Mouse (Mus musculus) liver, embryonic 14.5 days (tissue): Measurements from ENCODE around the gene Creb5. TPM values are rescaled to one million over a fixed set of nuclear protein-coding genes. Genes with fewer than 3 reads are reported as not detected.

Experiments used
- ATAC-seq: fragments of 200-750 bp; cut with Nextera tagmentation; 2 replicates; pipeline ENCODE4 v1.8.0; 2017; ENCODE audit warnings: moderate number of reproducible peaks, mild to moderate bottlenecking, moderate library complexity; ENCODE audit not compliant: insufficient read depth
- DNase-seq, 3 experiments: peaks; one replicate each; pipeline ENCODE4 v3.0.0-alpha.2; 2012 to 2013; ENCODE audit warnings: low read depth in 3 of 3, low spot score in 3 of 3
- H3K27ac ChIP-seq: fragments of 300-500 bp; sonication (generic); 2 replicates; pipeline ENCODE4 v1.5.1; 2014; ENCODE audit warnings: moderate library complexity, mild to moderate bottlenecking, control low read depth, inconsistent platforms
- H3K27me3 ChIP-seq: fragments of 300-500 bp; sonication (generic); 2 replicates; pipeline ENCODE4 v1.6.1; 2014; ENCODE audit warnings: mild to moderate bottlenecking, low read length, moderate library complexity; ENCODE audit not compliant: control insufficient read depth, insufficient read depth
- H3K36me3 ChIP-seq: fragments of 300-500 bp; sonication (generic); replicated peaks from 2 replicates; pipeline ENCODE4 v1.6.1; 2014; ENCODE audit warnings: low read depth; ENCODE audit not compliant: control insufficient read depth, insufficient read depth
- H3K4me1 ChIP-seq, 2 experiments: fragments of 200-500 bp in 1 of 2; fragments of 300-500 bp in 1 of 2; sonication (generic) in 1 of 2; replicated peaks; 2 replicates each; pipeline ENCODE4 v1.6.1; 2012 to 2014; ENCODE audit warnings: antibody characterized with exemption in 1 of 2, inconsistent platforms in 1 of 2, low read length in 1 of 2; ENCODE audit not compliant: control insufficient read depth in 2 of 2, insufficient read depth in 2 of 2
- H3K4me2 ChIP-seq: fragments of 300-500 bp; sonication (generic); 2 replicates; pipeline ENCODE4 v1.6.1; 2014; ENCODE audit warnings: low read depth, mild to moderate bottlenecking, control low read depth, moderate library complexity
- H3K4me3 ChIP-seq, 2 experiments: fragments of 200-500 bp in 1 of 2; fragments of 300-500 bp in 1 of 2; sonication (generic) in 1 of 2; 2 replicates each; pipeline ENCODE4 v1.5.1; 2012 to 2014; ENCODE audit warnings: low read depth in 2 of 2, low read length in 2 of 2, mild to moderate bottlenecking in 2 of 2, control low read depth in 1 of 2, inconsistent platforms in 1 of 2, moderate library complexity in 1 of 2; ENCODE audit not compliant: insufficient read depth in 1 of 2
- H3K9ac ChIP-seq: fragments of 300-500 bp; sonication (generic); replicated peaks from 2 replicates; pipeline ENCODE4 v1.6.1; 2014; ENCODE audit warnings: mild to moderate bottlenecking, control low read depth, moderate library complexity
- H3K9me3 ChIP-seq: fragments of 300-500 bp; sonication (generic); 2 replicates; pipeline ENCODE4 v1.6.1; 2016; ENCODE audit warnings: low read length, mixed read lengths; ENCODE audit not compliant: control insufficient read depth
- CTCF ChIP-seq: IDR thresholded peaks from 2 replicates; pipeline ENCODE4 v1.5.1; 2016; ENCODE audit warnings: antibody characterized with exemption, low read depth, control low read depth
- EP300 ChIP-seq: IDR thresholded peaks from 2 replicates; pipeline ENCODE4 v1.6.1; 2016; ENCODE audit warnings: antibody characterized with exemption, low read depth
- WGBS: fragments of 180-500 bp; shearing (Covaris S2); extraction: QIAGEN DNeasy Blood & Tissue Kit; methylation state at CpG from one replicate; pipeline ENCODE4 v1.1.7; 2014; ENCODE audit not compliant: insufficient replicate concordance; 5-methylcytosine and 5-hydroxymethylcytosine counted together
- polyA plus RNA-seq, 2 experiments: library from polyadenylated mRNA; depleted of rRNA in 1 of 2; stranded (reverse) in 1 of 2; unstranded in 1 of 2; fragments of >200 nt; fragmentation: Nextera tagmentation in 1 of 2; extraction: Ambion mirVana in 1 of 2; gene quantifications; 2 replicates each; pipeline versions ENCODE4 v1.2.1 to v1.2.3; 2012 to 2014

The Creb5 gene
- polyA plus RNA-seq, 2 experiments: 0.04 to 0.06 TPM

DNA sequence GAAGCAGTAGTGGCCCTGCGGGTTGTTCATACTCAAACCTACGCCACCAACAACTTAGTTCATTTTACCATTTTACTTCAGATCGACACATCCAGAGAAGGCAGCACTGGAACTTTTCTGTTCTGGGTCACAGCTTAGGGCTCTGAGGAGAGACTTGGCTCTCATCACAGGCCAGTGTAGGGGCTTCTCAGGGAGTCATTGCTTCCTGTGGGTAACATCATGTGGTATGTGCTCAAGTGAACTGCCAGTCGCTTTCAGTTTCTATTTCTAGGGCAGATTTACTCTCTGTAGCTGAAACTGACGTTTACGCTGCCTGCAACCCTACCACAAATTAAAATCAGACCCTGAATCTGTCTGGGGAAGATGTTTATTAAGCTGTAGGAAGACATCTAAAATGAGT is 302.7 kb downstream of the Creb5 start:
- Histone ChIP-seq H3K36me3 (no peaks in the 10 kb centered on the region), H3K9ac (no peak overlapping the region), H3K4me3 (no peak overlapping the region), H3K9me3 (no peaks in the 10 kb centered on the region), H3K4me2 (no peak overlapping the region), H3K27me3 (no peaks in the 10 kb centered on the region), H3K4me1 (peaks cover 0 to under 1% of the 10 kb centered on the region in 2 experiments; a peak in 1 of 4 replicates), H3K27ac (no peak overlapping the region)
- 46% methylated on average over 6 of the region's 6 CpGs for WGBS
- no peak for ATAC-seq
- no peak for TF ChIP-seq EP300
- DNase-seq: no peak

DNA sequence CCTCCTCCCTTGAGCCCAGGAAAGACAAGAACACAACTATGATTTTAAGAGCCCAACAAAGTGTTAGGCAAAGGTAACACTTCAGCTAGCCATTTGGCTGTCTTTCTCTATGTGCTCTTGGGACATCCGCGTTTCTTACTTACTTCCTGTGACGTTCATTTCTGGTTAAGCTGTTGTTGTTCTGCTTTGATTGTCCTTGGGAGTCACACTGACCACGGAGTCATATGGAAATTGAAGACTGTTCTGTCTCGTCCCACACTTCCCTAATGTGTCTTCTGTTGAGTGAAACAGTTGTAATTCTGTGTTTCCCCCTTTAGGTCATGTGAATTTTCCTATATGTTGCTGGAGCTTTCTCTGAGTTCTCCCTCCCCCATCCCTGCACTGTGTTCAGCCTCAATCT is 305.2 kb downstream of the Creb5 start:
- Histone ChIP-seq H3K36me3 (no peaks in the 10 kb centered on the region), H3K27me3 (no peaks in the 10 kb centered on the region), H3K4me2 (no peak overlapping the region), H3K4me1 (no peaks in the 10 kb centered on the region), H3K9ac (no peak overlapping the region), H3K27ac (no peak overlapping the region), H3K4me3 (no peak overlapping the region), H3K9me3 (no peaks in the 10 kb centered on the region)
- TF ChIP-seq CTCF: no peak
- TF ChIP-seq EP300: no peak
- WGBS: 29% methylated on average over 5 of the region's 5 CpGs
- ATAC-seq: no peak
- no peak for DNase-seq

DNA sequence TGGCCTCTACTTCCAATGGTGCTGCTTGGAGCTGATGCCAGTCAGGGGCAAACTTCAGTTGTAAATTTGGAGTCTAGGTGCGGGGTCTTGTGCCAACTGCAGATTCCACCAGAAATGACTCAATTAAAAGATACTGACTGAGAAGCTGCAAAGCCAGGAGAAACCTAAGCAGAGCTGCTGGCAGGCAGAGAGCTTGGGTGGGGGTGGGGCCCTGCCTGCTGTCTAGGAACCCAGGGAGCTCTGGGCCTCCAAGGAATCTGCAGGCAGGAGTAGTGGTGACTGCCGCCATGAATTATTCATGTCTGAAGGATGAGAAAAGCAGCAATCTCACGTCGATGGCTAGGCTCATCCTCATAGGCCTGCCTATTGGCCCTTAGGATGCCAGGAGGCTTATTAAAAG is 306.5 kb downstream of the Creb5 start:
- DNase-seq (no peak), ATAC-seq (no peak)
- no peaks in the 10 kb centered on the region for H3K27me3 ChIP-seq
- WGBS: 58% methylated on average over 4 of the region's 4 CpGs
- TF ChIP-seq EP300: no peak
- no peak for TF ChIP-seq CTCF
- H3K27ac ChIP-seq: no peak overlapping the region
- no peak overlapping the region for H3K4me3 ChIP-seq
- no peaks in the 10 kb centered on the region for H3K4me1 ChIP-seq
- no peaks in the 10 kb centered on the region for H3K9me3 ChIP-seq
- no peak overlapping the region for H3K9ac ChIP-seq
- H3K36me3 ChIP-seq: no peaks in the 10 kb centered on the region
- no peak overlapping the region for H3K4me2 ChIP-seq

DNA sequence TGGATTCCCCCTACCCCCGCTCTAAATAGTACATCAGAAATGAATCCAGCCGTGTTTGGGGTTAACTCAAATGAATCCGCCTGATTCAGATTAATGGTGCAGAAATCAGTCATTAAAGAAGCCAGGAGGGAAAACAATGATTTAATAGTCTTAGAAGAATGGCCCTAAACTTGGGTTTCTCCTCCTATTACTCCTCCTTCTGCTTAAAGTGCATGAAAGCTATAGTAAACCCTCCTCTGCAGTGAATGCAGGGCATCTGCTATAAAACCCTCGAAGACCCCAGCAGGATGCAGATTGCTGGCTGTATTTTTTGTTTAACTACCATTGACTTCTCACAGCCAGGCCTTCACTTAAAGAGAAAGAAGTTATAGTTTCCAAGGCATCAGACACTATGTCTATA is 307.2 kb downstream of the Creb5 start:
- Histone ChIP-seq H3K36me3 (no peaks in the 10 kb centered on the region), H3K4me3 (no peak overlapping the region), H3K9ac (no peak overlapping the region), H3K27me3 (no peaks in the 10 kb centered on the region), H3K9me3 (no peaks in the 10 kb centered on the region), H3K4me2 (no peak overlapping the region), H3K27ac (no peak overlapping the region), H3K4me1 (no peaks in the 10 kb centered on the region)
- TF ChIP-seq EP300: no peak
- no peak for TF ChIP-seq CTCF
- no peak for DNase-seq
- WGBS: 71% methylated on average over 4 of the region's 4 CpGs
- ATAC-seq: no peak

DNA sequence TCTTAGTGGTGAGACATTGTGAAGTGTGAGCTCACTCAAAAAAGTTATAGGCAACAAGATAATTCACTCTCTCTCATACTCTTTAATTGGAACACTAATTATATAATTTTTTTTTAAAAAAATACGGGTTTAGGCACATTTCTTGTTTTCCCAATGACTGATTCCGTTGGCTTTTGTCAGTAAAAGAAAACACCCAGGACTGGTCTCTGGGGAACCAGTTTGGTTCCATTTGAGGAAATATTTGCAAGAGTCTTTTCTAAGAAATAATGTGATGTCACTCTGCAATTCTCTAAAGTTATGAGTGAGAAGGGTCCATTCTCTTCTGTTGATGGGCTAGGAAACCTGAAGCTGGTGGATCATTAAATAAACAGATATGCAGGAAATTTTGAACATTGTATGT is 309.3 kb downstream of the Creb5 start:
- WGBS: 56% methylated on average over 2 of the region's 2 CpGs
- H3K27ac ChIP-seq: no peak overlapping the region

More for the DNA sequence above, 309.3 kb downstream of the Creb5 start:
- TF ChIP-seq CTCF: no peak
- no peak for TF ChIP-seq EP300
- DNase-seq (no peak), ATAC-seq (no peak)
- H3K27me3 ChIP-seq: no peaks in the 10 kb centered on the region
- H3K9me3 ChIP-seq: no peaks in the 10 kb centered on the region
- H3K9ac ChIP-seq: no peak overlapping the region
- no peaks in the 10 kb centered on the region for H3K36me3 ChIP-seq
- no peak overlapping the region for H3K4me3 ChIP-seq
- no peak overlapping the region for H3K4me2 ChIP-seq
- no peaks in the 10 kb centered on the region for H3K4me1 ChIP-seq
